In the genomic region with DNA sequence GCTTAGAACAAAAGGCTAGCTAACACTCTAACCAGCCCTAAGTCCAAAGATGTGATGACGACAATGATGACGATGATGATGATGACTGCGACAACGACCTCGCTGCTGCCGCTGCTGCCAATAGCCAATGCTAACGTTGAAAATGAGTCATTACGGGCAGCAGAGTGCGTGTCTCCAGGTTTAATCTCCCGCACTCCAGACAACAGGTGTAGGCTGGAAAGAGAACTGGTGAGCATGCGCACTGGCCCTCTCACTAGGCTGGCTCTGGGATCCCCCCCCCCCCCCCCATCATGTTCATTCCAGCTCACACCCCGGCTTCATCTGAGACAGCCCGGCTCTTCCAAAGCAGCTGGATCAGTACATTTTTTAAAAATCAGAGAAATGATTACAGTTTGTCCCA, we compare ENCODE assay signal across 14 mouse cellular contexts.
DNase-seq lines count a peak whose midpoint lies in the region; ATAC-seq lines count a peak whose summit lies in the region.
"Had no signal": no experiment of that assay in that cellular context is flagged by ENCODE, and none has a peak within 500 bp of the region (broad histone marks: within the 10 kb centered on the region; RNA-seq: fewer than 3 reads in every experiment).

No protein-coding gene starts in this region.

- WGBS in heart, embryonic 10.5 days: 38% methylated on average over 13 of the region's 13 CpGs
- WGBS in midbrain, embryonic 15.5 days: 65% methylated on average over 13 of the region's 13 CpGs
- 67% methylated on average over 13 of the region's 13 CpGs for WGBS in midbrain, embryonic 13.5 days

- H3K4me3 ChIP-seq in heart, embryonic 10.5 days: no peak overlapping the region
- H3K4me3 ChIP-seq in midbrain, embryonic 15.5 days: no peak overlapping the region
- H3K4me3 ChIP-seq in midbrain, embryonic 13.5 days (replicated peaks): no peak overlapping the region
- H3K4me3 ChIP-seq: embryonic facial prominence, embryonic 12.5 days; layer of hippocampus, adult 2 months; limb, embryonic 13.5 days; myocyte had no signal

- peak overlapping the region; percentile 83 for H3K27ac ChIP-seq in heart, embryonic 10.5 days
- H3K27ac ChIP-seq in midbrain, embryonic 15.5 days: no peak overlapping the region
- H3K27ac ChIP-seq in midbrain, embryonic 13.5 days: no peak overlapping the region
- H3K27ac ChIP-seq: embryonic facial prominence, embryonic 12.5 days; layer of hippocampus, adult 2 months; limb, embryonic 13.5 days had no signal

- peaks cover 67% of the 10 kb centered on the region for H3K4me1 ChIP-seq in heart, embryonic 10.5 days
- no peaks in the 10 kb centered on the region for H3K4me1 ChIP-seq in midbrain, embryonic 15.5 days
- H3K4me1 ChIP-seq in midbrain, embryonic 13.5 days (replicated peaks): peaks cover 9% of the 10 kb centered on the region
- H3K4me1 ChIP-seq: embryonic facial prominence, embryonic 12.5 days had no signal

- no peaks in the 10 kb centered on the region for H3K27me3 ChIP-seq in heart, embryonic 10.5 days (ENCODE audit: insufficient read depth, poor library complexity, severe bottlenecking)
- no peaks in the 10 kb centered on the region for H3K27me3 ChIP-seq in midbrain, embryonic 15.5 days (replicated peaks)
- no peaks in the 10 kb centered on the region for H3K27me3 ChIP-seq in midbrain, embryonic 13.5 days
- H3K27me3 ChIP-seq: embryonic facial prominence, embryonic 12.5 days had no signal

- H3K36me3 ChIP-seq in heart, embryonic 10.5 days: no peaks in the 10 kb centered on the region
- no peaks in the 10 kb centered on the region for H3K36me3 ChIP-seq in midbrain, embryonic 15.5 days (replicated peaks)
- no peaks in the 10 kb centered on the region for H3K36me3 ChIP-seq in midbrain, embryonic 13.5 days
- H3K36me3 ChIP-seq: embryonic facial prominence, embryonic 12.5 days; limb, embryonic 13.5 days had no signal

- intact Hi-C loops in heart, postnatal 25 days (cut with DNase I): no loop called here

- no peak overlapping the region for H3K9ac ChIP-seq in midbrain, embryonic 15.5 days
- H3K9ac ChIP-seq in midbrain, embryonic 13.5 days (replicated peaks): no peak overlapping the region
- H3K9ac ChIP-seq: embryonic facial prominence, embryonic 12.5 days; limb, embryonic 13.5 days had no signal

- H3K9me3 ChIP-seq in heart, embryonic 10.5 days: no peaks in the 10 kb centered on the region
- no peaks in the 10 kb centered on the region for H3K9me3 ChIP-seq in midbrain, embryonic 15.5 days
- H3K9me3 ChIP-seq in midbrain, embryonic 13.5 days: no peaks in the 10 kb centered on the region
- H3K9me3 ChIP-seq: embryonic facial prominence, embryonic 12.5 days; limb, embryonic 13.5 days had no signal

- ATAC-seq in midbrain, embryonic 15.5 days (replicated peaks): no peak
- ATAC-seq in midbrain, embryonic 13.5 days: no peak
- no peak for ATAC-seq in monocyte, adult 5-6 weeks (replicated peaks; ENCODE audit: insufficient number of reproducible peaks, low FRiP score, low TSS enrichment, poor library complexity, severe bottlenecking)

- 0 out of 2 replicates have a peak overlapping the region, but pooled peaks have one; percentile 1 for H3K4me2 ChIP-seq in midbrain, embryonic 15.5 days
- H3K4me2 ChIP-seq in midbrain, embryonic 13.5 days (replicated peaks): no peak overlapping the region
- H3K4me2 ChIP-seq: embryonic facial prominence, embryonic 12.5 days; limb, embryonic 13.5 days had no signal

- DNase-seq in heart, embryonic 10.5 days (ENCODE audit: low spot score): no peak
- no peak for DNase-seq in heart, postnatal 25 days (ENCODE audit: low spot score)
- DNase-seq in adrenal gland, postnatal 36 days: peak; percentile 33 to 54
- DNase-seq in right cerebral cortex, postnatal 4 days: peak; percentile 30
- DNase-seq: cerebellum, adult 18-20 months; kidney, adult 11 months; thymus, postnatal 4 days had no signal

Comparison
In these comparisons a context has a peak if more than half of its experiments do, and no peak if none do; other contexts are left out.
1. DNase-seq: peak in adrenal gland, postnatal 36 days (2 of 2) and right cerebral cortex, postnatal 4 days (single experiment); none in heart, embryonic 10.5 days (single experiment) and heart, postnatal 25 days (single experiment).